Mouse (Mus musculus) MEL (cell line): ENCODE results near the gene Pim1. TPM values are rescaled to one million over a fixed set of nuclear protein-coding genes. Genes with fewer than 3 reads are reported as not detected.

ENCODE experiments used
- DNase-seq: peaks from one replicate; pipeline ENCODE4 v3.0.0; 2011; ENCODE audit warnings: low read depth, low spot score
- H3K27ac ChIP-seq: 2 replicates; pipeline ENCODE4 v1.5.1; 2012; ENCODE audit warnings: low read depth, mild to moderate bottlenecking, control low read depth, low read length, moderate library complexity; ENCODE audit not compliant: control insufficient read depth
- H3K27me3 ChIP-seq, 2 experiments: fragments of 150-350 bp in 1 of 2; sonication (generic) in 1 of 2; 2 replicates each; pipeline ENCODE4 v1.6.1; 2012; ENCODE audit warnings: low read length in 2 of 2, mild to moderate bottlenecking in 2 of 2, improper control_type of control experiment in 1 of 2, moderate library complexity in 1 of 2; ENCODE audit not compliant: insufficient read depth in 2 of 2, control insufficient read depth in 1 of 2
- H3K36me3 ChIP-seq, 2 experiments: 2 replicates each; pipeline ENCODE4 v1.6.1; 2012 to 2014; ENCODE audit warnings: low read length in 2 of 2, improper control_type of control experiment in 1 of 2, inconsistent platforms in 1 of 2, mild to moderate bottlenecking in 1 of 2; ENCODE audit not compliant: insufficient read depth in 2 of 2, control insufficient read depth in 1 of 2
- H3K4me1 ChIP-seq, 2 experiments: fragments of 150-350 bp in 1 of 2; sonication (generic) in 1 of 2; 2 replicates each; pipeline ENCODE4 v1.6.1; 2012; ENCODE audit warnings: low read length in 2 of 2, improper control_type of control experiment in 1 of 2, mild to moderate bottlenecking in 1 of 2; ENCODE audit not compliant: insufficient read depth in 2 of 2, control insufficient read depth in 1 of 2
- H3K4me3 ChIP-seq, 2 experiments: fragments of 150-350 bp in 1 of 2; sonication (generic) in 1 of 2; 2 replicates each; pipeline ENCODE4 v1.5.1; 2012; ENCODE audit warnings: low read depth in 2 of 2, low read length in 2 of 2, mild to moderate bottlenecking in 2 of 2, moderate library complexity in 2 of 2, control low read depth in 1 of 2, improper control_type of control experiment in 1 of 2; ENCODE audit not compliant: control insufficient read depth in 1 of 2, insufficient read depth in 1 of 2
- H3K79me2 ChIP-seq: 2 replicates; pipeline ENCODE4 v1.6.1; 2012; ENCODE audit warnings: mild to moderate bottlenecking, low read length, moderate library complexity; ENCODE audit not compliant: control insufficient read depth, poor library complexity, insufficient read depth
- H3K9ac ChIP-seq: 2 replicates; pipeline ENCODE4 v1.6.1; 2012; ENCODE audit warnings: low read depth, mild to moderate bottlenecking, control low read depth, low read length, moderate library complexity; ENCODE audit not compliant: control insufficient read depth, poor library complexity, severe bottlenecking
- H3K9me3 ChIP-seq: fragments of 150-350 bp; sonication (generic); replicated peaks from 2 replicates; pipeline ENCODE4 v1.6.1; 2012; ENCODE audit warnings: mild to moderate bottlenecking, low read length, improper control_type of control experiment, moderate library complexity; ENCODE audit not compliant: insufficient read depth
- BHLHE40 ChIP-seq: IDR thresholded peaks from 2 replicates; pipeline ENCODE4 v1.6.1; 2012; ENCODE audit warnings: low read depth, mild to moderate bottlenecking, inconsistent platforms, low read length, improper control_type of control experiment, borderline replicate concordance
- CHD2 ChIP-seq: IDR thresholded peaks from 2 replicates; pipeline ENCODE4 v1.6.1; 2011; ENCODE audit warnings: low read length, improper control_type of control experiment
- ELF1 ChIP-seq: IDR thresholded peaks from 2 replicates; pipeline ENCODE4 v1.6.1; 2014; ENCODE audit warnings: low read depth, mild to moderate bottlenecking, inconsistent platforms, low read length, improper control_type of control experiment, moderate library complexity
- GABPA ChIP-seq: IDR thresholded peaks from 2 replicates; pipeline ENCODE4 v1.6.1; 2012; ENCODE audit warnings: low read depth, mild to moderate bottlenecking, inconsistent platforms, low read length, improper control_type of control experiment, moderate library complexity
- MAX ChIP-seq: IDR thresholded peaks from 2 replicates; pipeline ENCODE4 v1.6.1; 2011; ENCODE audit warnings: low read length, improper control_type of control experiment
- MXI1 ChIP-seq: IDR thresholded peaks from 2 replicates; pipeline ENCODE4 v1.6.1; 2011; ENCODE audit warnings: mild to moderate bottlenecking, low read depth, low read length, improper control_type of control experiment
- NELFE ChIP-seq: IDR thresholded peaks from 2 replicates; pipeline ENCODE4 v1.6.1; 2011; ENCODE audit warnings: low read depth, low read length, improper control_type of control experiment
- POLR2A ChIP-seq, 2 experiments: IDR thresholded peaks; 2 replicates each; pipeline ENCODE4 v1.6.1; 2011 to 2012; ENCODE audit warnings: low read length in 2 of 2, mild to moderate bottlenecking in 2 of 2, control low read depth in 1 of 2, improper control_type of control experiment in 1 of 2, low read depth in 1 of 2, moderate library complexity in 1 of 2; ENCODE audit not compliant: control insufficient read depth in 1 of 2, insufficient read depth in 1 of 2, poor library complexity in 1 of 2
- POLR2AphosphoS2 ChIP-seq: IDR thresholded peaks from 2 replicates; pipeline ENCODE4 v1.6.1; 2011; ENCODE audit warnings: low read length, improper control_type of control experiment
- POLR2AphosphoS5 ChIP-seq: IDR thresholded peaks from 2 replicates; pipeline ENCODE4 v1.6.1; 2012; ENCODE audit warnings: low read depth, borderline replicate concordance, mild to moderate bottlenecking, inconsistent platforms, low read length, moderate library complexity, mixed read lengths
- RCOR1 ChIP-seq: IDR thresholded peaks from 2 replicates; pipeline ENCODE4 v1.6.1; 2012; ENCODE audit warnings: low read depth, mild to moderate bottlenecking, inconsistent platforms, low read length, improper control_type of control experiment
- TAL1 ChIP-seq: IDR thresholded peaks from 2 replicates; pipeline ENCODE4 v1.6.1; 2012; ENCODE audit warnings: mild to moderate bottlenecking, inconsistent platforms, low read length, moderate library complexity, mixed read lengths
- TBP ChIP-seq: IDR thresholded peaks from 2 replicates; pipeline ENCODE4 v1.8.0; 2011; ENCODE audit warnings: low read depth, low read length, improper control_type of control experiment
- ZC3H11A ChIP-seq: IDR thresholded peaks from 2 replicates; pipeline ENCODE4 v1.6.1; 2012; ENCODE audit warnings: low read depth, mild to moderate bottlenecking, inconsistent platforms, low read length, improper control_type of control experiment
- ZNF384 ChIP-seq: IDR thresholded peaks from 2 replicates; pipeline ENCODE4 v1.6.1; 2012; ENCODE audit warnings: low read depth, mild to moderate bottlenecking, inconsistent platforms, low read length, improper control_type of control experiment
- polyA plus RNA-seq, 2 experiments: library from polyadenylated mRNA; stranded (reverse) in 1 of 2; unstranded in 1 of 2; fragments of >175 nt in 1 of 2; fragments of >200 nt in 1 of 2; gene quantifications; 2 replicates each; pipeline versions ENCODE4 v1.2.1 to v1.2.4; 2012; ENCODE audit warnings: low replicate concordance in 2 of 2, low read depth in 1 of 2; ENCODE audit not compliant: insufficient read length in 2 of 2, insufficient read depth in 1 of 2, missing spikeins in 1 of 2
- total RNA-seq: library from RNA; depleted of rRNA; stranded (reverse); fragments of 300-350 nt; gene quantifications from 2 replicates; pipeline ENCODE4 v1.2.3, GENCODE M21; 2012

The Pim1 gene
- total and polyA plus RNA-seq, 3 experiments, result 30.6 to 52.1 TPM; not detected in 1

GRCm38 (mm10) chr17:29456476-29456875, 34.1 kb upstream of the Pim1 start (continued):
- no peak for TF ChIP-seq MAX

- H3K9ac ChIP-seq, result no peak overlapping the region
These were observed 33.6 kb upstream of the Pim1 start for GRCm38 (mm10) chr17:29456926-29457325.

GRCm38 (mm10) chr17:29457795-29458560, 32.6 kb upstream of the Pim1 start:
- Histone ChIP-seq H3K36me3 (no peaks in the 10 kb centered on the region), H3K27ac (no peak overlapping the region), H3K27me3 (peaks cover 0 to 4% of the 10 kb centered on the region in 2 experiments; a peak in 3 of 4 replicates), H3K4me3 (no peak overlapping the region), H3K9me3 (no peaks in the 10 kb centered on the region), H3K9ac (no peak overlapping the region), H3K4me1 (no peaks in the 10 kb centered on the region), H3K79me2 (no peaks in the 10 kb centered on the region)
- DNase-seq, result no peak
- TF ChIP-seq ELF1 (no peak), POLR2AphosphoS2 (no peak), RCOR1 (no peak), ZC3H11A (no peak)

More at GRCm38 (mm10) chr17:29456926-29457325, 33.6 kb upstream of the Pim1 start:
- TF ChIP-seq RCOR1 (no peak), TAL1 (no peak), CHD2 (no peak), POLR2A (IDR thresholded peaks at IDR 0.05; ENCODE audit: control insufficient read depth in 1 of 2, insufficient read depth in 1 of 2, low read depth in 1 of 2, low read length in 2 of 2, poor library complexity in 1 of 2) (no peak), MXI1 (no peak), TBP (no peak), ZC3H11A (no peak), GABPA (no peak), POLR2AphosphoS5 (no peak), BHLHE40 (no peak), NELFE (no peak), ZNF384 (no peak)
- Histone ChIP-seq H3K4me1 (no peaks in the 10 kb centered on the region), H3K27ac (no peak overlapping the region), H3K36me3 (no peaks in the 10 kb centered on the region), H3K79me2 (no peaks in the 10 kb centered on the region), H3K4me3 (no peak overlapping the region), H3K27me3 (peaks cover 0 to 4% of the 10 kb centered on the region in 2 experiments; a peak in 3 of 4 replicates), H3K9me3 (no peaks in the 10 kb centered on the region)
- no peak for DNase-seq
